Mouse (Mus musculus): ENCODE results near the gene Rasgef1a. TPM values are rescaled to one million over a fixed set of nuclear protein-coding genes. Genes with fewer than 3 reads are reported as not detected.

Rasgef1a gene
- 10 to 100 TPM in 4 of 26 experiments, 1 to 10 TPM in 16, under 1 TPM in 6; 0.38 to 23.9 (median 4.4) TPM for total RNA-seq (2018; cell fraction: chromatin; rRNA removed)
- total RNA-seq (2018; cell fraction: cytosol; rRNA removed) = 1 to 10 TPM in 13 of 26 experiments, under 1 TPM in 13; 0.11 to 3.7 (median 1.5) TPM
- total RNA-seq (2018; cell fraction: nucleus; rRNA removed) = 10 to 100 TPM in 2 of 26 experiments, 1 to 10 TPM in 15, under 1 TPM in 9; 0.29 to 17.9 (median 3.3) TPM
- polyA plus RNA-seq (2018) = 0.82 to 2.9 TPM (median 1.6 TPM) in 3 replicates

DNA sequence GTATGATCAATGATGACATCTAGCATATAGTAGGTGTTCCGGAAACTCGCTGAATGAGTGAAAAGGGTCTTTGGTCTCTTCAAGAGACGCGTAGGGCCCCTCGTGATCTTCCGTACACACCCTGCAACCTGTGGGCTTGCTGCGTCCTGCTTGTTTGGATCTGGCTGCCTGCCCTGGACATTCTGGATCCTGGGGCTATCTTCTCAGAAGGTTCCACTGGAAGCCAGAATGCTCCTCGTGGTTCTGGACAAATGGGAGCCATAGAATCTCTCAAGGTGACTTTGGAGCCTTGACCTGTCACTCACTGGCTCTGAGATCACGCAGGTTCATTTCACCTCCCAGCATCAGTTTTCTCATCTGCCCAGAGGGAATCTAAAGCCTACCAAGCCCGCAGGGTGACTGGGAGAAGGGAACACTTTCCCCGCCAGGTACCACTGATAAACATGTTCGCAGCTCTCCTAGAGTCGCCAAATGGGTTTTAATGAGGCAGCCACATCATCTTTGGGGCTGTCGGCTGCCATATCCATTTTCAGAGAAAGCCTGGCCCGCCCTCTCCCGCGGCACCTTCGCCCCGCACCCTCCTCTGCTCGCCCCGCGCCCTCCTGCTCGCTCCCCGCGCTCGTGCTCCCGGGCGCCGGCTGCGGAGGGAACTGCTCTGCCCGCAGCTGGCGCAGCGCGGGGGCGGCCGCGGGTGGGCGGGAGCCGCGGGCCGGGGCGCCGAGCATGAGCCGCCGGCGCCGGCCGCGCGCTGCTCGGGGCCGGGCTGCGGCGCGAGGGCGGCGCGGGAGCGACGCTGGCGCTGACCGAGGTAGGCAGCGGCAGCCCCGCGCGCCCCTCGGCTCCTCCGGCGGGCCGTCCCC lies at the start of gene Rasgef1a:
Gene Rasgef1a, plus strand, starts transcription at position 683 of the 860 bp plus-strand sequence.
- 15% methylated on average over 55 of the region's 70 CpGs for WGBS (ENCODE audit: missing documents)
- Histone ChIP-seq H3K27ac (no peak within 1 kb of the TSS), H3K36me3 (ENCODE audit: inconsistent target) (no peaks in the 10 kb centered on the region), H3K4me3 (ENCODE audit: inconsistent target) (no peak within 1 kb of the TSS), H3K79me2 (ENCODE audit: inconsistent target) (no peaks in the 10 kb centered on the region)

DNA sequence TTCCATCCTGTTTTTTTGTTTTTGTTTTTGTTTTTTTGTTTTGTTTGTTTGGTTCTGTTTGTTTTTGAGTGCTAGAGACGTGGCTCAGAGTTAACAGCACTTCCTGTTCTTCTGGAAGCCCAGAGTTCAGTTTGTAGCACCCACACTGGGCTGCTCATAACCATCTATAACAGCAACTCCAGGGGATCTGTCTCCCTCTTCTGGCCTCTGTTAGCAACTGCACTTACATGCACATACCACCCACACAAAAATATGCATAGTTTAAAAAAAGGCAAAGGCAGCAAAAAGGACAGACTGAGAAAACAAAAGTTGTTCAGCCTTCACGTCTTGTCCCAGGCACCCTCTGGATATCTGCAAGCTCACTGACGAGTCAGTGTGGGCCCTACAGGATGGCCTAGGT lies 48.0 kb upstream of the Rasgef1a start:
- Histone ChIP-seq H3K36me3 (ENCODE audit: inconsistent target) (no peaks in the 10 kb centered on the region), H3K79me2 (ENCODE audit: inconsistent target) (no peaks in the 10 kb centered on the region), H3K27ac (no peak overlapping the region), H3K4me3 (ENCODE audit: inconsistent target) (no peak overlapping the region)
- WGBS (ENCODE audit: missing documents) = 89% methylated on average over 3 of the region's 3 CpGs

DNA sequence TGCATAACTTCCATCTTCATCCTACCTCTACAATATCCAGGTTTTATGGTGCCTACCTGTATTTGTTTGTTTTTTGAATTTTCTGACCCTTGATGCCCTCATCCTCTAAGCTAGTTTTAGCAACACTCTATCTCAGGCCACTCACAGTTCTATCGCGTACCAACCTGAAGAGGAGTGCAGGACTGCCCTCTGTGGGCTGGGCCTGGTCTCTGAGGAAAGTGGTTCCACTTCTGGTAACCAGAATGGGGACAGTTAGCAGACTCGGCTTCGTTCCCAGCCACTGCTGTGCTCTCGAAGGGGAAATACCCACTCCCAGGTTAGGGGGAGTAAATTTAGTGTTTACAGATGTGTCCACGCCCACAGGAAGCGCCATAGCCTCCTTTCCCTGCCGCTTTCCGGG lies 44.5 kb upstream of the Rasgef1a start:
- WGBS (ENCODE audit: missing documents) = 5% methylated on average over 9 of the region's 9 CpGs
- Histone ChIP-seq H3K79me2 (ENCODE audit: inconsistent target) (no peaks in the 10 kb centered on the region), H3K4me3 (ENCODE audit: inconsistent target) (no peak overlapping the region)

DNA sequence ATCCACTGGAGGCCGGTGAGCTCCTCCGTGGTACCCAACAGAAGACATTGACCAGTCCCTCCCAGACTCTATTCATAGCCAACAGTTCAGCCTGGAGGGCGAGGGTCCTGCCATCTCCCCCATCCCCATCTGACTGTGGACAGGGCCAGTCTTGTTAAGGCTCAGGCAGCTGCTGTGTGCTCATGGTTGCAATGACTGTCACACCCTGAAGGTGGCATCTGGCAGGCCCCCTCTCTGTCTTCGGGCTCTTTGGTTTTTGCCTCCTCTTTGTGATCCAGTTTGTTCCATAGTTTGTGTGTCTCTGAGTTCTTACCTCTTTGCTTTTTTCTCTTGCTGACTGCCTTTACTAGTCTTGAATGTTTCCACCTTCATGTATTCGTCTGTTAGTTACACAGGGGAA lies 24.1 kb upstream of the Rasgef1a start:
- 77% methylated on average over 5 of the region's 5 CpGs for WGBS (ENCODE audit: missing documents)
- no peaks in the 10 kb centered on the region for H3K79me2 ChIP-seq (ENCODE audit: inconsistent target)
- no peak overlapping the region for H3K4me3 ChIP-seq (ENCODE audit: inconsistent target)
- H3K27ac ChIP-seq = no peak overlapping the region
- no peaks in the 10 kb centered on the region for H3K36me3 ChIP-seq (ENCODE audit: inconsistent target)

More for the DNA sequence above, 44.5 kb upstream of the Rasgef1a start:
- Histone ChIP-seq H3K27ac (no peak overlapping the region), H3K36me3 (ENCODE audit: inconsistent target) (no peaks in the 10 kb centered on the region)

DNA sequence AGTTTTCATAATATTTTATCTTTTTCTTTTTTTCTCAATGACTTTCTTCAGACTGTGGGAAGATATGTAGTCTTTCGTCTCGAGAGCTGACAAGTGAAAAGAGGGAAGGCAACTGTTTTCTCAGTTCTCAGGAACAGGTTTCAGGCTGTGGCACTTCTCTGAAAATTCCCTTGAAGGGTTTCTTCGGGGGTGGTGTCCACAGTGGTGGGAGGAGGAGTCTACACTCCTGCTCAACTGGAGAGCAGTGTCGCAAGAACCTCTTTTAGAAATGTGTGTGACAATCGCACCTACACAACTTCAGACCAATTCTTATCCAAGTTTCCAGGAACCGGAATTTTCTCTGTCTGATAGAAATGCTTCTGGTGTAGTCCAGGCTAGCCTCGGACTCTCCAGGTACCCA lies 22.0 kb upstream of the Rasgef1a start:
- no peaks in the 10 kb centered on the region for H3K36me3 ChIP-seq (ENCODE audit: inconsistent target)
- H3K27ac ChIP-seq = no peak overlapping the region
- no peaks in the 10 kb centered on the region for H3K79me2 ChIP-seq (ENCODE audit: inconsistent target)
- H3K4me3 ChIP-seq (ENCODE audit: inconsistent target) = no peak overlapping the region
- WGBS (ENCODE audit: missing documents) = 72% methylated on average over 7 of the region's 7 CpGs

DNA sequence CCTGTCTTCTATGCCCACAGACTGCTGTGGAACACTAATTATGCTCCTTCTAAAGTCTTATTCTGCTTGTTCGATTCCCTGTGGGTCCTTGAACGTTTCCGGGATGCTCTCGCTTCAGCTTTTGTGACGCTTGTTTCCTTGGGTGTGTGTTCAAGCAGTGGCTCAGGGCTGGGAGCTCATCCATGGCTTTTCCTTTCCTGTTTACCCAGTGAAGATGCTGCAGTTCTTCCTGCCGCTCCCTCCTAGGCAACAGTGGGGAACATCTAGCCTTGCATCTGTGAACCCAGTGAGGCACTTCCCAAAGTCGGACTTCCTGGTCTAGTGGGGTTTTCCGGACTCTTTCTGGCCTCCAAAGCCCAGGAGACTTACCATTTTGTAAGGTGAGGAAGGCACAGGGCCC lies 20.6 kb upstream of the Rasgef1a start:
- no peaks in the 10 kb centered on the region for H3K36me3 ChIP-seq (ENCODE audit: inconsistent target)
- H3K27ac ChIP-seq = no peak overlapping the region
- WGBS (ENCODE audit: missing documents) = 47% methylated on average over 8 of the region's 8 CpGs
- no peak overlapping the region for H3K4me3 ChIP-seq (ENCODE audit: inconsistent target)
- H3K79me2 ChIP-seq (ENCODE audit: inconsistent target) = no peaks in the 10 kb centered on the region

DNA sequence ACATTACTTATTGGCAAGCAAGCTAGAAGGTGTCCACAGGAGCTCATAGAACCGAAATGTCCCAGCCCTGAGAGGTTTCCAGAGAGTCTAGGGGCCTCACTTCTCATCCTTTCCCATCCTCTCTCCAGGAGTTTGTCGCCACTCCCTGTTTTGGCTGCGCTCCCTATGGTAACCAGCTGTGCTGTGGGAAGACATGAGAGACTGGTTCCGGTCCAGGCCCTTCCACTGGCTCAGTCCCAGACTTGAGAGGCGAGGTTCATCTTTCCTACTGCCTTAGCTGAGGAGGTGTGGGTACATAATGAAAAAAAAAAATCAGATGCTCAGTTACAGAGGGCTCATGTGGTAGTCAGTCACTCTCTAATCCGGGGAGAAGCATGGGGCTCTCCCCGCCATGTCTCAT lies 19.9 kb upstream of the Rasgef1a start:
- Histone ChIP-seq H3K36me3 (ENCODE audit: inconsistent target) (no peaks in the 10 kb centered on the region), H3K27ac (no peak overlapping the region), H3K79me2 (ENCODE audit: inconsistent target) (no peaks in the 10 kb centered on the region), H3K4me3 (ENCODE audit: inconsistent target) (no peak overlapping the region)
- WGBS (ENCODE audit: missing documents) = 89% methylated on average over 7 of the region's 7 CpGs

DNA sequence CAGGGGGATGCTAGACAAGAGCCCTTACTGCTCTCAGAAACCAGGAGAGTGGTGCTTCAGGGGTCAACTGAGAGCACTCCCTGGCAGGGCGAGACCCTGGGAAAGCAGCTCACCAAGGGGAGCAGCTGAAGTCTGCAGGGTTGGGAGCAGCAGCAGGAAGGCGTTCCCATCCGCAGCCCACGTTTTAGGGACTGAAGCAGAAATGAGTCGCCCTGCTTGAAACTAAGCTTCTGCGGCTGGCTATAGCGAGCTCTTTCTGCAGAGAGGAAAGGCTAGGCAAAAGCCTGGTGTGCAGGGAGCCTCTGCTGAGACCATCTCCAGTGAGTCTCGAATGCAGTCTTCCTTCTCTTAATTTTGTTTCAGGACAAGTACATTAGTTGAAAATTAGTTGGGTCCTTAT lies 19.3 kb upstream of the Rasgef1a start:
- WGBS (ENCODE audit: missing documents) = 64% methylated on average over 8 of the region's 8 CpGs
- H3K79me2 ChIP-seq (ENCODE audit: inconsistent target) = no peaks in the 10 kb centered on the region
- no peak overlapping the region for H3K27ac ChIP-seq
- H3K36me3 ChIP-seq (ENCODE audit: inconsistent target) = no peaks in the 10 kb centered on the region
- H3K4me3 ChIP-seq (ENCODE audit: inconsistent target) = no peak overlapping the region

DNA sequence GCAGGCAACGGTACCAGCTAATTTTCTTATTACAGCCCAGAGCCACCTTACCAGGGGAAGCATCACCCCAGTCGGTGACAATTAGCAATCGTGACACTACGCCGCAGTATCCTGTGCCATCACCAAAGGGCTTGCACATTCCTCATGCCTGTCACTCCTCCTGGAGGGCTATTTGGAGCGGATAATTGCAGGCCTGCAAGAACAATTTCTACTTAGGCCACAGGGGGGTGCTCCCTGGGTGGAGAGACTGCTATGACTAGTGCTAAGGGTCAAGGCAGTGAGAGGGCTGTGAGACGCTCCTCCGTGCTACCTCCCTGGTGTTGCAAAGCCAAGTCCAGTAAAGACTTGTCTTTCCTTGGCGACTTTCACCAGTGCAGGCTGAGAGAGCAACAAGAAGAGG lies 16.1 kb upstream of the Rasgef1a start:
- no peaks in the 10 kb centered on the region for H3K79me2 ChIP-seq (ENCODE audit: inconsistent target)
- 58% methylated on average over 9 of the region's 9 CpGs for WGBS (ENCODE audit: missing documents)
- no peak overlapping the region for H3K4me3 ChIP-seq (ENCODE audit: inconsistent target)
- no peaks in the 10 kb centered on the region for H3K36me3 ChIP-seq (ENCODE audit: inconsistent target)
- no peak overlapping the region for H3K27ac ChIP-seq

DNA sequence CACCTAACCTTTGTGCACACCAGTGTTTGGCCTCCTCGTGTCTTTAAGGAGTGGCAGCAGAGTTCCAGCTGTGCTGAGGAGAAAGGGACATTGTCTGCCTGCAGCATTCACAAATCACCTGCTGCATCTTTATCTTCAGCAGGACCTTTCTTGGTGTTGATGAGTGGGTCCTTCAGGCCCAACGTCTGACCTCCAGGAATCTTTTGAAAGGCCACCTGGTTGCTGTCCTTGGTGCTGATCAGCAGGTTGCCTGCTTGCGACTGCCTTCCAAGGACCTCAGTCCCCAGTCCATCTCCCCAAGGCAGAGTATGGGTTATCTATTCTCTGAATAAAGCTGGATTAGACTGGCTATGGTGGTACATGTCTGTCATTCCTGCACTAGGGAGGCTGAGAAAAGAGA lies 10.0 kb upstream of the Rasgef1a start:
- H3K4me3 ChIP-seq (ENCODE audit: inconsistent target) = no peak overlapping the region
- H3K79me2 ChIP-seq (ENCODE audit: inconsistent target) = no peaks in the 10 kb centered on the region
- no peaks in the 10 kb centered on the region for H3K36me3 ChIP-seq (ENCODE audit: inconsistent target)
- WGBS (ENCODE audit: missing documents) = 26% methylated on average over 3 of the region's 3 CpGs
- no peak overlapping the region for H3K27ac ChIP-seq

DNA sequence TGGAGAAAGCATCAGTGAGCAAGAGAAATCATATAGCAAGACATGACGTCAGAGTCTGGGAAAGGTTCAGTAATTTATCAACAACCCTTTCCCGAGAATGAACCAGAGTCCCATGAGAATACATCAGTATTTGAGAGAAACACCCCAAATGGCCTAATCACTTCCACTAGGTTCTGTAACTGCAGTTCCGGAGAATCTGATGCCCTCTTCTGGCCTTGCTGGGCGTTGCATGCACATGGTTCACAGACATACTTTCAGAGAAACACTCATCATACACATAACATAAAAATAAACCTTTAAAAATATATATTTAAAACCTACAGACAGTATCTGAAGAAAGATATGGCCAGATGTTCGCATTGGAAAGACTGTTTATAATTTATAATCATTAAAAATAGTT lies 3.9 kb upstream of the Rasgef1a start:
- Histone ChIP-seq H3K27ac (no peak overlapping the region), H3K4me3 (ENCODE audit: inconsistent target) (no peak overlapping the region), H3K36me3 (ENCODE audit: inconsistent target) (no peaks in the 10 kb centered on the region), H3K79me2 (ENCODE audit: inconsistent target) (no peaks in the 10 kb centered on the region)
- 52% methylated on average over 5 of the region's 5 CpGs for WGBS (ENCODE audit: missing documents)

DNA sequence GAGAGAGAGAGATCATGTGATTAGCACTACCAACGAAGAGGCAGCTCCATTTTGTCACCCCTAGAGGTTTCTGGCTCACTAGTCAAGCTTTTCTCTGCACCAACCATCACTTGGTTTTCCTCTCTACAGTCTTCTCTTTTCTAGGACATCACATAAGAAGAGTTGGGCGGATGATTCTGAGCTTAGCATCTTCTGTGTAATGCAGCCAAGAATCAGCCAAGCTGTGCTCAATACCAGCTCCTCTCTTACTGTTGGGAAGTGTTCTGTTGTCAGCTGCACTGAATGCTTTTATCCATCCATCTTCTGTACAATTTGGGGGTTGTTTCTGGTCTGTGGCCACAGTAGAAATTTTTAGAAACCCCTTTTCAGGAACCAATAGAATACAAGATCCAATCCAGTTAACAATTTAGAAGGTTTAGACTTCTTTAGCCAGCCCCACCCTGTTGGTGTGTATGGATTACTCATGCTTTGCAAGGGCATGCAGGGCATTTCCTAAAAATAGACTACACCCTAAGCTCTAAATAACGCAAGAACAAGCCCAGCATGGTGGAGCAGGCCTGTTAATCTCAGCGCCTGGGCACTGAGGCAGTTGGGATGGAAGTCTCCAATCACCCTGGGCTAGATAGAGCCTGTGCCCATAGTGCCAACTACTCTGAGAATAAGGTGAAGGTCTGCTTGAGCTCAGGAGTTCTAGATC lies 3.2 kb upstream of the Rasgef1a start:
- Histone ChIP-seq H3K27ac (no peak overlapping the region), H3K4me3 (ENCODE audit: inconsistent target) (no peak overlapping the region), H3K79me2 (ENCODE audit: inconsistent target) (no peaks in the 10 kb centered on the region), H3K36me3 (ENCODE audit: inconsistent target) (no peaks in the 10 kb centered on the region)
- 69% methylated on average over 4 of the region's 4 CpGs for WGBS (ENCODE audit: missing documents)

DNA sequence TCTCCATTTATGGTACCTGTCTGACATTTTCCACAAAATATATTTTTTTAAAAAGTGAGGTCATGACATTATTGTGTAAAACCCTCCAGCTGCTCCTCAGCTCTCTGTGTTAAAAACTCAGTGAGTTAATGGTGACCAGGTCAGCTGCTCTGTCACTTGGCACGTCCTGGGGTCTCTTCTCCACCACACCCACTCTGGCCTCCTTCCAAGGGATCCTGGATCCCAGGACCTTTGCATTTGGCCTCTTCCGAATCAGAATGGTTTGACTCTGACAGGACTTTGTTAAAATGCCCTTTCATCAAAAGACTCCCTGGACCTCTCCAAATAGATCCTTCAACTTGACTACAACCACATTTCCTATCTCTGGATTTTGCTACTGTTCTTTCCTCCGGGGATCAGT lies 982 bp upstream of the Rasgef1a start:
- 68% methylated on average over 2 of the region's 3 CpGs for WGBS (ENCODE audit: missing documents)
- no peaks in the 10 kb centered on the region for H3K79me2 ChIP-seq (ENCODE audit: inconsistent target)

DNA sequence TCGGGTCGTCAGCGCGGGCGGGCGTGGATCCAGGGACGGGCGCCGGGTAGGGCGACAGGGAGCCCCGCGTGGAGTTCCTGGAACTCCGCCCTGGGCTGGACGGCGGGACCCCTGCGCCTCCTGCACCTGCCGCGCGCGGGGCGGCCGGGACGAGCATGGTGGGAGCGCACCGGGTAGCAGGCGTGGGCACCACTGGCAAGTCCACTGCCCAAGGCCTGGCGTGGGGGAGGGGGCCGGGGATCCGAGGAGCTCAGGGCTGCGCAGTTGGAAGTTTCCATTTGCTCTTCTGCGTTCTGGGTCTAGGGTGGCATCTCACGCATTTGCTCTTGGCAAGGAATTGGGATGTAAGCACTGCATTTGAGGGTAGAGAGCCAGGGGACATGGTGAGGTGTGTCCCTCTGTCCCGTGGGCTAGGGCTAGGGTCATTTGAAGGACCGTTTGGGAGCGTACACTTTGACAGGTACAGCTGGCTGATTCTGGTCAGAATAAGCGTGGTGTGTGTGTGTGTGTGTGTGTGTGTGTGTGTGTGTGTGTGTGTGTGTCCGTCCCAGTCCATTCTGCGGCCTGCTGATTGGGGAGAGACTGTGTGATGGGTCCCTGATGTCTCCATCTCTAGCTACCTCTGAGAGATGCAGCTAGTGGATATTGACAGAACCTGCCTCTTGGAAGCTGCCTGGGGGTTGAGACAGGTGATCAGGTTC lies 528 bp downstream of the Rasgef1a start:
- Histone ChIP-seq H3K79me2 (ENCODE audit: inconsistent target) (no peaks in the 10 kb centered on the region), H3K4me3 (ENCODE audit: inconsistent target) (no peak overlapping the region), H3K27ac (no peak overlapping the region), H3K36me3 (ENCODE audit: inconsistent target) (no peaks in the 10 kb centered on the region)
- WGBS (ENCODE audit: missing documents) = 18% methylated on average over 37 of the region's 38 CpGs

More for the DNA sequence above, 982 bp upstream of the Rasgef1a start:
- Histone ChIP-seq H3K36me3 (ENCODE audit: inconsistent target) (no peaks in the 10 kb centered on the region), H3K27ac (no peak overlapping the region), H3K4me3 (ENCODE audit: inconsistent target) (no peak overlapping the region)
